Comparison of ENCODE assay signal across 21 mouse cellular contexts in genomic region chr6:83006114-83006513, GRCm38 (mm10). TPM values are rescaled to one million over a fixed set of nuclear protein-coding genes. Genes with fewer than 3 reads are reported as not detected.
DNase-seq lines count a peak whose midpoint lies in the region; ATAC-seq lines count a peak whose summit lies in the region.
"Had no signal": no experiment of that assay in that cellular context is flagged by ENCODE, and none has a peak within 500 bp of the region (broad histone marks: within the 10 kb centered on the region; RNA-seq: fewer than 3 reads in every experiment).

No protein-coding gene starts in this region.

- ATAC-seq in common myeloid progenitor, adult 5-6 weeks (replicated peaks; ENCODE audit: low read depth, poor library complexity, severe bottlenecking), result peak; percentile 50
- ATAC-seq: forebrain, embryonic 13.5 days; midbrain, embryonic 13.5 days had no signal

- H3K79me2 ChIP-seq in macrophage (ENCODE audit: inconsistent target), result peaks cover 29% of the 10 kb centered on the region

- 3% methylated on average over 6 of the region's 6 CpGs for WGBS in macrophage (ENCODE audit: missing documents)

- H3K4me3 ChIP-seq in macrophage (ENCODE audit: inconsistent target), result no peak overlapping the region
- H3K4me3 ChIP-seq: embryonic facial prominence, embryonic 10.5 days; forebrain, embryonic 13.5 days; limb, embryonic 10.5 days; midbrain, embryonic 13.5 days; neural tube, embryonic 13.5 days; stomach, embryonic 15.5 days had no signal

- H3K27ac ChIP-seq in macrophage, result peak overlapping the region; percentile 99
- H3K27ac ChIP-seq: forebrain, embryonic 13.5 days; limb, embryonic 10.5 days; liver, embryonic 14.5 days; midbrain, embryonic 13.5 days; neural tube, embryonic 13.5 days had no signal

- H3K36me3 ChIP-seq in macrophage (ENCODE audit: inconsistent target), result no peaks in the 10 kb centered on the region
- H3K36me3 ChIP-seq: embryonic facial prominence, embryonic 10.5 days; G1E; limb, embryonic 10.5 days; midbrain, embryonic 13.5 days; neural tube, embryonic 13.5 days; stomach, embryonic 15.5 days had no signal

- DNase-seq in 3134 (ENCODE audit: extremely low read depth, insufficient read length, low spot score) (peak; percentile 77), 416B (ENCODE audit: low read depth) (peak; percentile 82)
- no peak for DNase-seq in kidney, adult 18-20 months
- no peak for DNase-seq in thymus, postnatal 36 days
- DNase-seq in adrenal gland, postnatal 25 days, result no peak
- DNase-seq: cerebellum, adult 8-10 months; gastrocnemius, postnatal 36 days; kidney, adult 8-10 months; kidney, postnatal 25 days; lung, postnatal 14 days; thymus, adult 18-20 months had no signal

RNA-seq across cellular contexts. Expression of gene Dok1, which starts 27.2 kb away (rescaled TPM):
- total RNA-seq in common myeloid progenitor, adult 5-6 weeks (2017), result 13.2 and 15.2 TPM in 2 replicates
- 10 to 100 TPM in 22 of 26 experiments, 1 to 10 TPM in 4; 3.0 to 75.5 (median 33.8) TPM for total RNA-seq in macrophage (2018; cell fraction: chromatin; rRNA removed)
- total RNA-seq in macrophage (2018; cell fraction: cytosol; rRNA removed), result 100 to 1,000 TPM in 5 of 26 experiments, 10 to 100 TPM in 21; 39.1 to 112 (median 71.5) TPM
- 100 to 1,000 TPM in 3 of 26 experiments, 10 to 100 TPM in 23; 15.4 to 138 (median 60.7) TPM for total RNA-seq in macrophage (2018; cell fraction: nucleus; rRNA removed)
- 30.0 to 70.8 TPM (median 64.9 TPM) in 3 replicates for polyA plus RNA-seq in macrophage (2018)
- total RNA-seq in adrenal gland, postnatal 25 days (2021), result 10.1 and 15.9 TPM in 2 replicates

RNA-seq across cellular contexts. Expression of gene Loxl3, which starts 27.9 kb away (rescaled TPM):
- 1.4 and 2.1 TPM in 2 replicates for total RNA-seq in common myeloid progenitor, adult 5-6 weeks (2017)
- total RNA-seq in macrophage (2018; cell fraction: chromatin; rRNA removed), result 100 to 1,000 TPM in 5 of 26 experiments, 10 to 100 TPM in 18, 1 to 10 TPM in 3; 5.5 to 136 (median 38.4) TPM
- 10 to 100 TPM in 9 of 26 experiments, 1 to 10 TPM in 17; 1.6 to 18.5 (median 5.9) TPM for total RNA-seq in macrophage (2018; cell fraction: cytosol; rRNA removed)
- 10 to 100 TPM in 22 of 26 experiments, 1 to 10 TPM in 4; 4.2 to 87.4 (median 28.4) TPM for total RNA-seq in macrophage (2018; cell fraction: nucleus; rRNA removed)
- polyA plus RNA-seq in macrophage (2018), result 6.0 to 8.2 TPM (median 7.6 TPM) in 3 replicates
- total RNA-seq in adrenal gland, postnatal 25 days (2021), result 2.3 and 2.5 TPM in 2 replicates

RNA-seq across cellular contexts. Expression of gene Aup1, which starts 48.2 kb away (rescaled TPM):
- total RNA-seq in common myeloid progenitor, adult 5-6 weeks (2017), result 100 and 115 TPM in 2 replicates
- total RNA-seq in macrophage (2018; cell fraction: chromatin; rRNA removed), result 100 to 1,000 TPM; 162 to 586 (median 393) TPM
- 100 to 1,000 TPM; 226 to 433 (median 334) TPM for total RNA-seq in macrophage (2018; cell fraction: cytosol; rRNA removed)
- total RNA-seq in macrophage (2018; cell fraction: nucleus; rRNA removed), result 100 to 1,000 TPM; 176 to 503 (median 306) TPM
- 192 to 272 TPM (median 246 TPM) in 3 replicates for polyA plus RNA-seq in macrophage (2018)
- total RNA-seq in adrenal gland, postnatal 25 days (2021), result 214 TPM in 2 replicates

RNA-seq across cellular contexts. Expression of gene Htra2, which starts 49.0 kb away (rescaled TPM):
- 46.3 and 65.5 TPM in 2 replicates for total RNA-seq in common myeloid progenitor, adult 5-6 weeks (2017)
- 100 to 1,000 TPM in 18 of 26 experiments, 10 to 100 TPM in 8; 53.1 to 213 (median 134) TPM for total RNA-seq in macrophage (2018; cell fraction: chromatin; rRNA removed)
- total RNA-seq in macrophage (2018; cell fraction: cytosol; rRNA removed), result 10 to 100 TPM; 34.2 to 68.0 (median 50.8) TPM
- total RNA-seq in macrophage (2018; cell fraction: nucleus; rRNA removed), result 100 to 1,000 TPM in 16 of 26 experiments, 10 to 100 TPM in 10; 48.6 to 222 (median 110) TPM
- 33.7 to 84.6 TPM (median 58.6 TPM) in 3 replicates for polyA plus RNA-seq in macrophage (2018)
- 59.1 and 70.1 TPM in 2 replicates for total RNA-seq in adrenal gland, postnatal 25 days (2021)

RNA-seq across cellular contexts. Expression of gene Dqx1, which starts 51.5 kb away (rescaled TPM):
- 0.78 TPM in 1 of 2 replicates, not detected in the other for total RNA-seq in common myeloid progenitor, adult 5-6 weeks (2017)
- total RNA-seq in macrophage (2018; cell fraction: chromatin; rRNA removed), result 10 to 100 TPM in 20 of 26 experiments, 1 to 10 TPM in 6; 5.4 to 16.1 (median 12.2) TPM
- under 1 TPM; 0.04 to 0.55 (median 0.16) TPM for total RNA-seq in macrophage (2018; cell fraction: cytosol; rRNA removed)
- total RNA-seq in macrophage (2018; cell fraction: nucleus; rRNA removed), result 10 to 100 TPM in 1 of 26 experiments, 1 to 10 TPM in 25; 1.8 to 11.4 (median 6.1) TPM
- polyA plus RNA-seq in macrophage (2018), result 0.23 to 0.54 TPM (median 0.51 TPM) in 3 replicates
- 4.0 and 4.4 TPM in 2 replicates for total RNA-seq in adrenal gland, postnatal 25 days (2021)

Comparison
In these comparisons a context has a peak if more than half of its experiments do, and no peak if none do; other contexts are left out.
1. DNase-seq: peak in 3134 (single experiment) and 416B (single experiment); none in kidney, adult 18-20 months (single experiment), thymus, postnatal 36 days (0 of 2) and adrenal gland, postnatal 25 days (single experiment).